Mouse (Mus musculus) lung, adult 2 months (tissue): ENCODE data around the gene Slc25a42.

Experiments
- CTCF ChIP-seq: fragments of 200-500 bp; IDR thresholded peaks from 2 replicates; pipeline ENCODE4 v1.5.1; 2011; ENCODE audit warnings: mild to moderate bottlenecking, low read length, control low read depth; ENCODE audit not compliant: insufficient read depth
- POLR2A ChIP-seq: fragments of 200-500 bp; IDR thresholded peaks from 2 replicates; pipeline ENCODE4 v1.6.1; 2011; ENCODE audit warnings: low read depth, mild to moderate bottlenecking, control low read depth, low read length, borderline replicate concordance; ENCODE audit errors: extremely low read depth

GRCm38 (mm10) chr8:70230837-70231236 is 18.7 kb upstream of the Slc25a42 start:
- TF ChIP-seq POLR2A (no peak), CTCF (no peak)
